Mouse (Mus musculus) gastrocnemius, postnatal 36 days (tissue): ENCODE results near the gene Fam53b. TPM values are rescaled to one million over a fixed set of nuclear protein-coding genes. Genes with fewer than 3 reads are reported as not detected.

ENCODE experiments used
- DNase-seq, 2 experiments: peaks; one replicate each; pipeline ENCODE4 v3.0.0; 2022
- intact Hi-C: fragments of 180-260 bp; cut with DNase I; formaldehyde crosslinking; loops from one replicate; pipeline ENCODE4 v1.15.1; 2025
- long read RNA-seq, 2 experiments: library from polyadenylated mRNA; stranded (forward); transcript quantifications; one replicate each; pipeline ENCODE4 v2.0.0; 2021
- total RNA-seq, 2 experiments: library from RNA; stranded (reverse); gene quantifications; 2 replicates each; pipeline ENCODE4 v1.2.3; 2021

Fam53b gene
- 10 to 100 TPM; 15.0 to 16.1 TPM for total RNA-seq
- long read RNA-seq, experiment 1: 0 reads
- long read RNA-seq, experiment 2: 0 reads

GRCm38 (mm10) chr7:132813416-132814088, at the start of gene Fam53b:
TSS of gene Fam53b (minus strand) at chr7:132813886.
- intact Hi-C loops: loop anchor here (5.0 to 10.0 kb wide), 5 partner anchors 76 to 239 kb away; partner anchors contain the start of gene Oat
- peak; percentile 54 to 70 for DNase-seq

GRCm38 (mm10) chr7:132859042-132859958, 45.6 kb upstream of the Fam53b start, which contains the start of gene Abraxas2:
TSS of gene Abraxas2 (plus strand) at chr7:132859225.
- DNase-seq: peak; percentile 79 to 82
- intact Hi-C loops: loop anchor here (5.0 kb wide), 1 partner anchor 138 kb away; no protein-coding TSS in a partner anchor

DNA sequence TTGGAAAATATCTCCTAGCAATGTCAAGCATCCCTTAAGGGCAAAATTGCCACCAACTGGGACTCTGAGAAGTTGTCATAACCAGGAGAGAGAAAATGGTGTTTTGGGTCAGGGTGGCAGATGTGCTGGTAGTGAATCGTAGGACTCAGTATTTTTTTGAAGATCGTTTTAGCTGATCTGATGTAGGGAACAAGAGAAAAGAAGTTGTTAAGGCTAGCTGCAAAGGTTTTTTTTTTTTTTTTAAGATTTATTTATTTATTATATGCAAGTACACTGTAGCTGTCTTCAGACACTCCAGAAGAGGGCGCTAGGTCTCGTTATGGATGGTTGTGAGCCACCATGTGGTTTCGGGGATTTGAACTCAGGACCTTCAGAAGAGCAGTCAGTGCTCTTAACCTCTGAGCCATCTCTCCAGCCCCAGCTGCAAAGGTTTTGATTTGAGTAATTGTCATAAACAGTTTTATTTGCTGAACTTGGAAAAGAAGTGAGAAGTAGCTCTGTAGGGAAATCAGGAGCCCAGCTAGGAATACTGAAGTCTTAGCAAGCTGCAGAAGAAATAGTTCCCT, 44.4 kb upstream of the Fam53b start:
- intact Hi-C loops: loop anchor here (5.0 kb wide), 1 partner anchor 139 kb away; no protein-coding TSS in a partner anchor
- DNase-seq: no peak

DNA sequence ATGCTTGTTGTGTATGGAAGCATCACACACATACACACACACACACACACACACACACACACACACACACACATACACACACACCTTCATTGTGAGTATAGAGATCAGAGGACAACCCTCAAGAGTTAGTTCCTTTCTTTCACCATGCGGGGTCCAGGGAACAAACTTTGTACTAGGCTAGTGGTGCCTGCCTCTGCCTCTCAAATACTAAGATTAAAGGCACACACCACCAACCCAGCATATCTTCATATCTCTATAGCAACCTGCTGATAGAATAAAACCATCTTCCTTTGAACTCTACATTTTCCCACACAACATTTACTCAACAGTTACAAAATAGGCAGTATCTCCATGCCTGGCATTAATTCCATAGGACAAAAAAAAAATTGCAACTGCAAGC, 42.4 kb upstream of the Fam53b start:
- intact Hi-C loops: loop anchor here (5.0 kb wide), 1 partner anchor 141 kb away; no protein-coding TSS in a partner anchor
- DNase-seq: no peak

DNA sequence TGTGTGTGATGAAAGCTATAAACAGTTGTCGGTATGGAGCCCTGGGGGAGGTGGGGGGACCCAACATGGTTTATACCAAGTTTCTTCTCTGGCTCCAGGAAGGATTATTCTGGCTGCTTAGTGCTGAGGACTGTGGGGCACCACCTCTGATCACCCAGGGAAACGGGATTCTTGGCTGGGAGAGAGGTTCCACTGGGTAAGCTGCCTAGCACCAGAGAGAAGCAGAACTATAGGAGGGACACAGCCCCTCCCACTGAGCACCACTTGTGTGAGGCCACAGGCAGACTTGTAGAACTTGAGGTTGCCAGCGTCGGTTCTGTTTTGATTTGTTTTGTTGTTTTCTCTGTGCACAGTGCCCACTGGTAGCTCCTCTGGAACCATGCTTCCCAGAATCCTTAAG, 40.3 kb upstream of the Fam53b start:
- DNase-seq: no peak
- intact Hi-C loops: loop anchor here (5.0 kb wide), 1 partner anchor 37 kb away; no protein-coding TSS in a partner anchor

DNA sequence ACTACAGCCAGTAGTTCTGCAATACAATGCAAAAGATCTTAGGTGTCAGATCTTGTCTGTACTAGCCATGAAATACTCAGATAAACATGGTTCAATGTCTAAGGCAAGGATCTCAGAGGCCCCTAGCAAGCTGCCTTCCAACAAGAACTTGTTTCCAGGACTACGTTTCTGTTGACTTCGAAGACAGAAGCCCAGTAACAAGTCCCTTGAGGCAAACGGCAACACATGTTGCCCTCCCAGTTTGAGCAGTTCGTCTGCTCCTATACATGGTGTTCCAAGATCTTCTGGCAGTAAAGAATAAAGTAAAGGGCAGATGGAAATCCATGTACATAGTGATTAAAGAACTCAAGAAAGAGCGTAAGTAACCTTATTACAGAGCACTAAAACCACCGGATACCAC, 39.7 kb upstream of the Fam53b start:
- intact Hi-C loops: loop anchor here (5.0 kb wide), 1 partner anchor 36 kb away; no protein-coding TSS in a partner anchor
- no peak for DNase-seq

DNA sequence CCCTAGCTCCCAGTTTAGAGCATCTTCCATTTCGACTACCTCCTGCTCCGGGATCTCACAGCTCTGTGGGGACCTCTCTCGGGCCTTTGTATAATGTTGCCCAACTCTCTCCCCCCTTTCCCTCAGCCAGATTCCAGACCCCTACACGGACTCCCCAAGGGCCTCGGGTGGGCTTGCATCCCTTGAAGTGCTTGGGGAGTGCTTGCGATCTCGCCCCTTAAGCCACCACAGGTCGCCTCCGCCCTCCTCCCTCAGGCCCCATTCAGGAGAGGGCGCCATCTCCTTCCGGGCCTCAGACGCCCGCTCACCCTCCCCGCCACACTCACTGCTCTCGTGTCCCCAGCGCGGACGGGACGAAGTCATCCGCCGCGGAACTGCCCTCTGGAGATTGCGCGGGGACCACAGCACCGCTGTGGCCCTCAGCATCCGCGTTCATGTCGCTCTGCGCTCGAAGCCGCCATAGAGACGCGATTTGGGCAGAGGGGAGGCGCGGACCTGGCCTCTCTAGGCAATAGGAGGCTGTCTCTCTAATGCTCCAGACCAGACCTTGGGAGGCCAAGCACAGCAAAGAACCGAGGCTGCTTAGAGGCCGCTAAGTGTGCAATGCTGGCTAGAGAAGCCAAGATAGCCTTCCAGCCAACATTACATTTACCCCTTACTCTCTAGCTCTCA, 38.6 kb upstream of the Fam53b start, which contains the start of gene Eef1akmt2:
TSS of gene Eef1akmt2 (minus strand) at position 501 of the 672 bp plus-strand sequence.
- peak; percentile 70 to 79 for DNase-seq
- intact Hi-C loops: loop anchor here (1.0 to 5.0 kb wide), 2 partner anchors 35 to 196 kb away; no protein-coding TSS in a partner anchor

GRCm38 (mm10) chr7:132843152-132843551, 29.5 kb upstream of the Fam53b start:
- intact Hi-C loops: no loop called here
- DNase-seq: no peak

- intact Hi-C loops: no loop called here
- no peak for DNase-seq
Measured at GRCm38 (mm10) chr7:132842455-132842854, 28.8 kb upstream of the Fam53b start.

- DNase-seq: no peak
- intact Hi-C loops: no loop called here
Measured at GRCm38 (mm10) chr7:132841287-132841686, 27.6 kb upstream of the Fam53b start.

DNA sequence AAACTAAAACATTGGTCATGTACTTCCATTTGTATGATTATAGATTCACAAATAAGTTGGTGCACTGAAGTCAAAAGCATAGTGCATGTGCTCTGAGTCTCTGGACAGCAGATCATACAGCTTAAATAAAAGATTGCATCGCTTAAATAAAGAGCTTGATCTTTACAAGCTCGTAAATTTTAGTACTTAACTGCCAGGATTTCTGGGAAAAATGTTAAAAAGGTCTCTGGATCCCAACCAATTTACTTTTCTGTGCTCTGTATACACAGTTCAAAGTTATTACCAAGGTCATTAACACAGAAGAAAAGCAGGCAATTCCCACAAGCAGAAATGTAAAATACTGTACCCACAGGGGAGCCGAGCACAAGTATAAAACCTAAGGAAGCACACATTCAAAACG, 17.3 kb upstream of the Fam53b start:
- intact Hi-C loops: no loop called here
- DNase-seq: no peak

GRCm38 (mm10) chr7:132824346-132825022, 10.8 kb upstream of the Fam53b start:
- intact Hi-C loops: no loop called here
- no peak for DNase-seq

GRCm38 (mm10) chr7:132823832-132824231, 10.1 kb upstream of the Fam53b start:
- intact Hi-C loops: no loop called here

DNA sequence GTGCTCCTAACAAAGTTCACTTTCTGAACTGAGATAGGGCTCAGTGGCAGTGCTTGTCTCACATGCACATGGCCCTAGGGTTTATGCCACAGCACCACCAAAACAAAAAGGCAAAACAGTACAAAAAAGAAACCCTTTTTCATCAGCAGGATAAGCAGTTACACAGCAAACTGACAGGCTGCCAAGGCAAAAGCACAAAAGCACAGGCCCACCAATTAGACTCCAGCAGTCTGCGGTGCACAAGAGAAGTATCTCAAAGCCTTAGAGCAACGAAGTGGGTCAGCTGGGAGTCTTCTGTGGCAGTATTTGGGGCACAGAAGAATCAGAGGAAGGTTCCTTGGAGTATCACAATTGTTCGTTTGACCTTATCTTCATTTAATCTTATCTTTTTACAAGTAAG, 7.0 kb upstream of the Fam53b start:
- intact Hi-C loops: no loop called here

More at GRCm38 (mm10) chr7:132823832-132824231, 10.1 kb upstream of the Fam53b start:
- DNase-seq: no peak

DNA sequence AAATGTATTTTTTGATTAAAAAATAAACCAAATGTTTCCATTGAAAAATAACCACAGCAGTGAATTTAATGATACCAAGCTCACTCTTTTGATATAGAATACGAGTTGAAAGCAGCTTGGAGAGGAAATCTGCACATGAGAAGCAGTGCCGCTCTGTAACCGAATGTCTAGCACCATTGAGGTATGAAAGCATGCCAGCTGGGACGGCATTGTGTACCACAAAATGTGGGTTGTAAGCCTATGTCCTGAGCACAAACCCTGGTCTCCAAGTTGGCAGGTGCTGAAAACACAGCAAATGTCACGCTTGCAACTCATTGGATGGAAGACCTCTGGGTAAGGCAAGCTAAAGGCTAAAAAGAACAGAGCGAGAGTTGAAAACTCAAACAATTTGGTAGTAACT, 3.4 kb upstream of the Fam53b start:
- intact Hi-C loops: loop anchor here (5.0 to 10.0 kb wide), 3 partner anchors 35 to 242 kb away; partner anchors contain the start of genes Eef1akmt2 and Oat
- DNase-seq: no peak

More for the DNA sequence above, 7.0 kb upstream of the Fam53b start:
- DNase-seq: no peak

DNA sequence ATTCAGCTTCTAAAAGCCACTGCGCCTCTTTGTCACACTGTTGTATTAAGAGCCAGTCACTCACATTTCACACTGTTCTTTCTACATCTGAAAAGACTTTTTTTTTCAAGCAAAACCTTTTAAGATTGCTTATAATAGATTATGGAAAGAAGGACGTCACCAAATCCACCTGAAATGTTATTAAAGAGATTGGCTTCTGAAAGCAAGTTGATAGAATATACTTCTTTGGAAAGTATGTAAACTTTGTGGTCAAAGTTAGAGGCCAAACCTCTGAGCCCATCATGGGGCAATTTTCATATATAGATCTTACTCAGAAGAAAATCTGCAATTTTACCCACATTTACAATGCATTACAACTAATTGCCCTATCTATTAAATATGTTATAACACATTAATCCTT, 2.8 kb upstream of the Fam53b start:
- intact Hi-C loops: loop anchor here (5.0 to 10.0 kb wide), 3 partner anchors 36 to 242 kb away; partner anchors contain the start of genes Eef1akmt2 and Oat
- DNase-seq: no peak

GRCm38 (mm10) chr7:132815081-132815480, 1.4 kb upstream of the Fam53b start:
- intact Hi-C loops: loop anchor here (5.0 to 10.0 kb wide), 3 partner anchors 37 to 240 kb away; partner anchors contain the start of genes Eef1akmt2 and Oat
- DNase-seq: no peak

DNA sequence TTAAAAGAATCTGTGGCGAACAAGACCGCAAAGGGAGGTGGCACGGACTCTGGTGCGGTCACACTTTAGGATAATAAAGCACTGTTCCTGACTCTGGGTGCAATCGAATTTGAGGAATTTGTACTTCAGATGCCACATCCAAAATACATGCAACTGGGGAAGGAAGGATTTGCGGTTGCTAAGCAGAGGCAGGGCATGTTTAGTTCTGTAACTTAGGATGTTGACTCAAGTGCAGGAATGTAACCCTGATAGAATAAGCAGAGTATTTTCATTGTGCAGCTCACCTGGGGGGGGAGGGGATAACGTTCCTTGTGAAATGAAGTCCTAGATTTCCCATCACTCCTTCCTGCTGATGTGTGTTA, 384 bp upstream of the Fam53b start:
- no peak for DNase-seq
- intact Hi-C loops: loop anchor here (5.0 to 10.0 kb wide), 5 partner anchors 77 to 239 kb away; partner anchors contain the start of gene Oat
